Mouse (Mus musculus): ENCODE results near the gene Mok. TPM values are rescaled to one million over a fixed set of nuclear protein-coding genes. Genes with fewer than 3 reads are reported as not detected.
"Not testable (repeated sequence)": the region's sequence is repeated elsewhere in the genome, so short reads cannot be mapped to it uniquely, and the experiment has no call there.

The Mok gene
- total RNA-seq (2021) = 1 to 10 TPM in 1 of 2 experiments, under 1 TPM in 1; 0.75 to 1.1 TPM

DNA sequence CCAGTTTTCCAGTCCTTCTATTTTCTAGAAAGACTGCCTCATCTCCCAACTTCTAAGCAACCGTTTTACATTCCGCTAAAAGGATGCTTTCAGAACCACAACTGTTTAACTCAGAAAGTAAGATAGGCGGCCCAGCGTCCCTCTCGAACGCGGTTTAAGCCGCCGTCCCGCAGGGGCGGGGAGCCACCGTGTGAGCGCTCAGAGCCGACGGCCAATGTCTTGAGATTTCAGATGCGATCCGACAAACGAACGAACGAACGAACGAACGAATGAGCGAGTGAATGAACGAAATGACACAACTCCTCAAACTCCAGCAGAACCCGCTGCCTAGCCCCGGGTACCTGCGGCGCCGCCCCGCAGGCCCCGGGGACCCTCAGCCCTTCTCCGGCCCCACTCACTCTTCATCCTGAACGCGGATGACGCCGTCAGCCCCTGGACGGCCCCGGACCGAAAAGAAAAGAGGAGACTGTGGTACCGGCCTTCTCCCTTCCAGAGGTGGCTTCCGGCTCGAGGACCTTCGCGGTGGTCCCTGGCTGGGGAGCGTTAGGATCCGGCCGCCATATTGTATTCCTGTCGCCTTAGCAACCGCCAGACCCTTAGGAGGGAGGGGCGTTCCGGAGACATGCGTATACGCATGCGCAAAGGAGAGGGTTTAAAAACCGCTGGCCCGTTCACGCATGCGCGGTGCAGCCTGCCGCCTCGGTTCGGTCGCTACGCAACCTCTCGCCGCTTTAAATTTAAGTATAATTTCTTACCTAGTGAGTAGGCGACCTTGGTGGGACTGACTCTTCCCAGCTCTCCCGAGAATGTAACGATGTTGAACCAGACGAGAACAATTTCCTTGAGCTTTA lies at the start of gene Mok:
Gene Mok (minus strand): TSS at position 592 of the 851 bp plus-strand sequence.
- intact Hi-C loops (cut with DNase I) = loop anchor here (1.0 to 5.0 kb wide), 2 partner anchors 393 to 422 kb away; partner anchors contain the start of gene Ppp2r5c

GRCm38 (mm10) chr12:110889036-110890020 lies 48.6 kb upstream of the Mok start, which contains the start of the genes Cinp and Tecpr2:
Gene Cinp (minus strand): TSS chr12:110889145.
Gene Tecpr2 (plus strand): TSS chr12:110889264.
- intact Hi-C loops (cut with DNase I) = loop anchor here (1.0 to 5.0 kb wide), 2 partner anchors 39 to 88 kb away; partner anchors contain the start of genes Ankrd9 and Zfp839
- DNase-seq = peak; percentile 93 to 95

More for the DNA sequence above, at the start of gene Mok:
- DNase-seq = peak; percentile 98 to 99

- DNase-seq = no peak
- intact Hi-C loops (cut with DNase I) = loop anchor here (1.0 to 5.0 kb wide), 2 partner anchors 38 to 89 kb away; partner anchors contain the start of genes Ankrd9 and Zfp839
Measured at GRCm38 (mm10) chr12:110888606-110889005, 47.9 kb upstream of the Mok start.

GRCm38 (mm10) chr12:110888106-110888505 lies 47.4 kb upstream of the Mok start:
- no peak for DNase-seq
- intact Hi-C loops (cut with DNase I) = loop anchor here (5.0 kb wide), 1 partner anchor 89 kb away; the partner anchor contains the start of gene Ankrd9

DNA sequence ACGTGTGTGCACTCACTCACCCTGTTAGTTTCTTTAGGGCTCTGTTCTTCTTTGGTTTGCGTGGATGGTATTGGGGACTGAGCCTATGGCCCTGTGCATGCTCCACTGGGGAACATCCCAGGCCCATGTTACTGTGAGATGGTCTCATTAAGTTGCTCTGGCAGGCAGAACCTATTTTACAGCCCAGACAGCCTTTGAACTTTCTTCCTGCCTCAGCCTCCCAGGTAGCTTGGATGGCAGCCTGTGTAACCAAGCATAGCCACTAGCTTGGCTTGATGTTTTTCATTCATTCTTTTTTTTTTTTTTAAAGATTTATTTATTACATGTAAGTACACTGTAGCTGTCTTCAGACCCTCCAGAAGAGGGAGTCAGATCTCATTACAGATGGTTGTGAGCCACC lies 44.5 kb upstream of the Mok start:
- intact Hi-C loops (cut with DNase I) = loop anchor here (5.0 kb wide), 1 partner anchor 92 kb away; the partner anchor contains the start of gene Ankrd9
- DNase-seq = no peak

GRCm38 (mm10) chr12:110882291-110882690 lies 41.6 kb upstream of the Mok start:
- DNase-seq = no peak
- intact Hi-C loops (cut with DNase I) = no loop called here

- intact Hi-C loops (cut with DNase I) = no loop called here
- no peak for DNase-seq
Measured at GRCm38 (mm10) chr12:110875351-110875750, 34.6 kb upstream of the Mok start.

DNA sequence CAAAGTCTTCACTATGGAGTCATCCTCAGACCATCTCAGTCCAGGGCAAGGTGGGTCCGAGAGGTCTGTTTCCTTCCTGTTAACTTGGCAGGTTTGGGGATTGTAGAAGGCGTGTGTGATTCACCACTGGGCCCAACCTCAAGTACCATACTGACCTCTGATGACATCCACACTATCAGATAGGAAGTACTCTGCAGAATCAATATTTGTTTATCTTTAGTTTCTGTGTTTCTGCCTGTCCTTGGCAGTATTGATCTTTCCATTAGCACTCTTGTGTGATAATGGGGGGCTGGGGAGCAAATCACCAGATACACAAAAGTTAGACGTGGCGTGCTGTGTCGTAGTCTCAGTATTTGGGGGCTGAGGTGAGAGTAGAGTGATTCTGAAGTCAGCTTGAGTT lies 30.5 kb upstream of the Mok start:
- intact Hi-C loops (cut with DNase I) = no loop called here
- DNase-seq = no peak

DNA sequence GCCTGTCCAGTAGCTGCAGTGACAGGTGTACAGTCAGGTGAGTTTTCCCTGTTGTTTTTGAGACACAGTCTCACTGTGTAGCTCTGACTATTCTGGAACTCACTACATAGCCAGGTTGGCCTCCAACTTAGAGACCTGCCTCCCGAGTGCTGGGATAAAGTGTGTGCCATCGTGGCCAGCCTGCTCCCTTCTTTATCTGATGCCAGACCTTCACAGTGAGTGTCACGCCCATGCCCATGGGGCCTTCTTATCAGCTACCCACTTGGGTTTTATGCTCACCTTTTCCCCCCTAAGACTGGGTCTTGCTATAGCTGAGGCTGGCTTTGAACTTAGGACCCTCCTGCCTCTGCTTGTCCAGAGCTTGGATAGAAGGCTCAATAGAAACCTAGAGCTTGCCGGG lies 29.4 kb upstream of the Mok start:
- intact Hi-C loops (cut with DNase I) = no loop called here
- DNase-seq = no peak

- DNase-seq = no peak
Measured at GRCm38 (mm10) chr12:110865989-110866388, 25.2 kb upstream of the Mok start.

GRCm38 (mm10) chr12:110865571-110865970 lies 24.8 kb upstream of the Mok start:
- DNase-seq = no peak
- intact Hi-C loops (cut with DNase I) = no loop called here

More at GRCm38 (mm10) chr12:110865989-110866388, 25.2 kb upstream of the Mok start:
- intact Hi-C loops (cut with DNase I) = no loop called here

DNA sequence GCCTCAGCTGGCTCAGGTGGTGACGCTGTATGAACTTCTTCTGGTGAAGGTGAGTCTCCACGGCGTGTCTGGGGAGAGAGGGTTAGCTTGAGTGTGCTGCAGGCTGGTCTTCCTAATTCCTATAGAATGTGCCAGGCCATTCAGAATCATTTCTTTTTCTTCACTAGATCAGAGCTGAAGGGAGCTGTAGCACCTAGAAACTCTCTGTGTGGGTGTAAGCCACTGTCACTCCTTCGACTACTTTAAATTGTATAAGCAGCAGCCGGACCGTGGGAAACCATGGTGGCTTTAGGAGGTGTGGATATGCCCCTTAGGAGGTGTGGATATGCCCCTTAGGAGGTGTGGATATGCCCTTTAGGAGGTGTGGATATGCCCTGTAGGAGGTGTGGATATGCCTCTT lies 23.3 kb upstream of the Mok start:
- intact Hi-C loops (cut with DNase I) = no loop called here

DNA sequence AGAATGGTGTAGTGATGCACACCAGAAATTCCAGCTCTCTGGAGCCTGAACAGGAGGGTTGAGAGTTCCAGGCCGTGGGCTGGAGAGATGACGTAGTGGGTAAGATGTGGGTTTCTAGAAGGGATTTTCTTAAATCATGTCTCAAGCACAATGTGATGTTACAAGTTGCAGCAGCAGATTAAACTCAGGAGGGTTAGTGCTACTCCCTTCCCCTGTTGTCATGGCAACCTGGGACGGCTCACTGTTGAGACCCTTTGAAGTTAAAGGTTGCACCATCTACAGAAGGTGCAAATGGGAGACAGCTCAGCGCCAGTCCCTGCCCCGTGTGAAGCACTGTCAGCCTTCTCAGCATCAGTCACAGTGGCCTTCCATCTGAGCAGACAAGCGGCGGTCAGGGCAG lies 20.5 kb upstream of the Mok start:
- intact Hi-C loops (cut with DNase I) = no loop called here
- DNase-seq = no peak

More for the DNA sequence above, 23.3 kb upstream of the Mok start:
- DNase-seq = no peak

- intact Hi-C loops (cut with DNase I) = no loop called here
- DNase-seq = no peak
Measured at GRCm38 (mm10) chr12:110860293-110860692, 19.6 kb upstream of the Mok start.

- DNase-seq; intact Hi-C loops (cut with DNase I): not testable (repeated sequence)
Measured at GRCm38 (mm10) chr12:110858681-110859080, 17.9 kb upstream of the Mok start.

- DNase-seq = no peak
- intact Hi-C loops (cut with DNase I) = no loop called here
Measured at GRCm38 (mm10) chr12:110857196-110857595, 16.5 kb upstream of the Mok start.

- no peak for DNase-seq
- intact Hi-C loops (cut with DNase I) = no loop called here
Measured at GRCm38 (mm10) chr12:110854786-110855737, 14.3 kb upstream of the Mok start.

GRCm38 (mm10) chr12:110851923-110852322 lies 11.2 kb upstream of the Mok start:
- intact Hi-C loops (cut with DNase I) = no loop called here
- DNase-seq = no peak

DNA sequence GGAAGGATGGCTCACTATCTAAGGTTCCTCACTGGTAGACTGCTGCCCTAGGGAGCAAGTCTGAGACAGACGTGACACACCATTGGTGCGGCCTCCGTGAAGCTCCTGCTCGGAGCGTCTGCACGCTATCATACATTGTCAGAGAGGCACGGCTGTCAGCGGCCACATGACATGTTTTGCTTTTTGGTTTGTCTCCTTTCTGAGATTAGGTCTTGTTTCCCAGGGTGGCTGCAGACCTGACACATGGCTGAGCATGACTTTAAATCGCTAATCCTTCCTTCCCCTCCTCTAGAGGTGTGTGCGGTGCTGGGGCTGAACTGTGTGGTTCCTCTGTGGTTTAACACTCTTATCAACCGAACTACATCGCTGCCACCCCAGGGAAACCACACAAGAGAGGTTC lies 10.7 kb upstream of the Mok start:
- DNase-seq = no peak
- intact Hi-C loops (cut with DNase I) = no loop called here
